Mouse (Mus musculus) left cerebral cortex, adult 9 months (tissue): ENCODE results near the gene Renbp.
A peak's percentile ranks its signal among the peaks of the same experiment; 100 is the strongest.

ENCODE experiments used
- DNase-seq, 2 experiments: peaks; one replicate each; pipeline ENCODE4 v3.0.0; 2022; ENCODE audit warnings: low spot score in 2 of 2

The Renbp gene

GRCm38 (mm10) chrX:73921285-73921822, 9.3 kb downstream of the Renbp start:
- DNase-seq: no peak

GRCm38 (mm10) chrX:73918631-73919030, 12.0 kb downstream of the Renbp start:
- no peak for DNase-seq

GRCm38 (mm10) chrX:73916945-73917344, 13.7 kb downstream of the Renbp start:
- DNase-seq: no peak

GRCm38 (mm10) chrX:73914827-73915703, 15.6 kb downstream of the Renbp start:
- DNase-seq: peak; percentile 88 to 91

- no peak for DNase-seq
Measured at GRCm38 (mm10) chrX:73911588-73911987, 19.1 kb downstream of the Renbp start.

GRCm38 (mm10) chrX:73911156-73911555, 19.5 kb downstream of the Renbp start:
- DNase-seq: no peak

- DNase-seq: no peak
Measured at GRCm38 (mm10) chrX:73910451-73910850, 20.2 kb downstream of the Renbp start.

GRCm38 (mm10) chrX:73910049-73910448, 20.6 kb downstream of the Renbp start:
- no peak for DNase-seq

- no peak for DNase-seq
Measured at GRCm38 (mm10) chrX:73897959-73898358, 32.7 kb downstream of the Renbp start.

GRCm38 (mm10) chrX:73895719-73896118, 34.9 kb downstream of the Renbp start, which contains the start of gene L1cam:
L1cam (minus strand) TSS chrX:73896105.
- peak in 1 of 2 experiments; percentile 61 for DNase-seq

GRCm38 (mm10) chrX:73892833-73893232, 37.8 kb downstream of the Renbp start:
- DNase-seq: no peak

GRCm38 (mm10) chrX:73891551-73892152, 39.0 kb downstream of the Renbp start, which contains the start of gene Avpr2:
Avpr2 (plus strand) TSS chrX:73892102.
- no peak for DNase-seq

- DNase-seq: no peak
Measured at GRCm38 (mm10) chrX:73881463-73881862, 49.2 kb downstream of the Renbp start.

GRCm38 (mm10) chrX:73881036-73881427, 49.6 kb downstream of the Renbp start:
- no peak for DNase-seq

GRCm38 (mm10) chrX:73880194-73881035, 50.2 kb downstream of the Renbp start:
- DNase-seq: no peak

GRCm38 (mm10) chrX:73877014-73877413, 53.6 kb downstream of the Renbp start:
- DNase-seq: no peak

GRCm38 (mm10) chrX:73875881-73876280, 54.8 kb downstream of the Renbp start:
- DNase-seq: no peak
